Mouse (Mus musculus): ENCODE results near the gene Fam171a2.
"Not testable (repeated sequence)": the region's sequence is repeated elsewhere in the genome, so short reads cannot be mapped to it uniquely, and the experiment has no call there.

The Fam171a2 gene

GRCm38 (mm10) chr11:102393238-102393634 lies 54.2 kb downstream of the Fam171a2 start, which contains the start of gene Rundc3a:
TSS of gene Rundc3a (plus strand) at chr11:102393403.
- peak; percentile 85 to 87 for DNase-seq

- DNase-seq, result no peak
Observed at GRCm38 (mm10) chr11:102392441-102393237, 54.8 kb downstream of the Fam171a2 start.

- not testable (repeated sequence) for DNase-seq
Observed at GRCm38 (mm10) chr11:102389436-102389835, 58.0 kb downstream of the Fam171a2 start.
